ENCODE assay signal across 10 mouse cellular contexts in genomic region chr3:62604047-62604391, GRCm38 (mm10). TPM values are rescaled to one million over a fixed set of nuclear protein-coding genes. Genes with fewer than 3 reads are reported as not detected.
DNase-seq lines count a peak whose midpoint lies in the region; ATAC-seq and TF ChIP-seq lines count a peak whose summit lies in the region.
"Had no signal": no experiment of that assay in that cellular context is flagged by ENCODE, and none has a peak within 500 bp of the region (broad histone marks: within the 10 kb centered on the region; RNA-seq: fewer than 3 reads in every experiment).

No protein-coding gene starts in this region.

- H3K36me3 ChIP-seq in kidney, embryonic 14.5 days (ENCODE audit: control insufficient read depth, insufficient read depth, low read length): no peaks in the 10 kb centered on the region
- no peaks in the 10 kb centered on the region for H3K36me3 ChIP-seq in kidney, adult 2 months (ENCODE audit: control insufficient read depth, insufficient read depth, low read length)
- no peaks in the 10 kb centered on the region for H3K36me3 ChIP-seq in embryonic facial prominence, embryonic 12.5 days
- no peaks in the 10 kb centered on the region for H3K36me3 ChIP-seq in intestine, embryonic 14.5 days (ENCODE audit: control insufficient read depth, insufficient read depth, low read length)

- WGBS in kidney, embryonic 14.5 days: 17% methylated on average over 10 of the region's 10 CpGs
- WGBS in kidney, adult 2 months: 17% methylated on average over 10 of the region's 10 CpGs
- WGBS in embryonic facial prominence, embryonic 12.5 days: 18% methylated on average over 10 of the region's 10 CpGs
- WGBS in intestine, embryonic 14.5 days: 15% methylated on average over 10 of the region's 10 CpGs

- peak overlapping the region; percentile 40 for H3K4me3 ChIP-seq in kidney, embryonic 14.5 days (ENCODE audit: low read length)
- no peak overlapping the region for H3K4me3 ChIP-seq in kidney, adult 2 months (ENCODE audit: insufficient read depth, low read depth, low read length)
- H3K4me3 ChIP-seq in embryonic facial prominence, embryonic 12.5 days: peak overlapping the region; percentile 36
- H3K4me3 ChIP-seq in intestine, embryonic 14.5 days (ENCODE audit: low read depth, low read length): peak overlapping the region; percentile 45

- H3K4me1 ChIP-seq in kidney, embryonic 14.5 days (ENCODE audit: control insufficient read depth, insufficient read depth, low read length): no peaks in the 10 kb centered on the region
- H3K4me1 ChIP-seq in kidney, adult 2 months (ENCODE audit: control insufficient read depth, insufficient read depth, low read length): no peaks in the 10 kb centered on the region
- H3K4me1 ChIP-seq in embryonic facial prominence, embryonic 12.5 days: no peaks in the 10 kb centered on the region
- no peaks in the 10 kb centered on the region for H3K4me1 ChIP-seq in intestine, embryonic 14.5 days (replicated peaks; ENCODE audit: control insufficient read depth, insufficient read depth, low read length)

- peak overlapping the region; percentile 78 for H3K4me2 ChIP-seq in kidney, embryonic 14.5 days (replicated peaks; ENCODE audit: low read depth, low read length)
- H3K4me2 ChIP-seq in embryonic facial prominence, embryonic 12.5 days (replicated peaks): peak overlapping the region; percentile 78
- peak overlapping the region; percentile 82 for H3K4me2 ChIP-seq in intestine, embryonic 14.5 days (ENCODE audit: low read length)

- no peak overlapping the region for H3K27ac ChIP-seq in kidney, embryonic 14.5 days (ENCODE audit: low read depth, low read length)
- H3K27ac ChIP-seq in kidney, adult 2 months (ENCODE audit: insufficient read depth, low read depth, low read length): no peak overlapping the region
- H3K27ac ChIP-seq in embryonic facial prominence, embryonic 12.5 days: no peak overlapping the region
- no peak overlapping the region for H3K27ac ChIP-seq in intestine, embryonic 14.5 days (ENCODE audit: low read depth)

- H3K9ac ChIP-seq in kidney, embryonic 14.5 days (ENCODE audit: low read depth, low read length): no peak overlapping the region
- H3K9ac ChIP-seq in embryonic facial prominence, embryonic 12.5 days: 0 out of 2 replicates have a peak overlapping the region, but pooled peaks have one; percentile 1
- no peak overlapping the region for H3K9ac ChIP-seq in intestine, embryonic 14.5 days (ENCODE audit: low read length)

- no peak for TF ChIP-seq POLR2A in kidney, adult 2 months (IDR thresholded peaks at IDR 0.05; ENCODE audit: low read depth, low read length)

- peaks cover 11% of the 10 kb centered on the region; the same call in 1 of the 2 replicates for H3K27me3 ChIP-seq in kidney, embryonic 14.5 days (ENCODE audit: control insufficient read depth, insufficient read depth, low read length)
- H3K27me3 ChIP-seq in kidney, adult 2 months (replicated peaks; ENCODE audit: control insufficient read depth, insufficient read depth, low read length): no peaks in the 10 kb centered on the region
- peaks cover 25% of the 10 kb centered on the region for H3K27me3 ChIP-seq in embryonic facial prominence, embryonic 12.5 days
- peaks cover 20% of the 10 kb centered on the region; the same call in 1 of the 2 replicates for H3K27me3 ChIP-seq in intestine, embryonic 14.5 days (replicated peaks; ENCODE audit: control insufficient read depth, insufficient read depth, low read length)

- H3K9me3 ChIP-seq in kidney, embryonic 14.5 days (ENCODE audit: control insufficient read depth, low read length): no peaks in the 10 kb centered on the region
- H3K9me3 ChIP-seq in embryonic facial prominence, embryonic 12.5 days: no peaks in the 10 kb centered on the region
- H3K9me3 ChIP-seq in intestine, embryonic 14.5 days (ENCODE audit: control insufficient read depth, low read length): no peaks in the 10 kb centered on the region

- no peak for TF ChIP-seq CTCF in kidney, adult 2 months (conservative IDR thresholded peaks at IDR 0.05; ENCODE audit: insufficient read depth, insufficient read length, low read depth, low read length)

- ATAC-seq in kidney, embryonic 14.5 days (ENCODE audit: low FRiP score, low TSS enrichment): no peak
- ATAC-seq in embryonic facial prominence, embryonic 12.5 days (ENCODE audit: insufficient number of reproducible peaks, insufficient read depth, low FRiP score, low TSS enrichment): no peak
- no peak for ATAC-seq in intestine, embryonic 14.5 days (replicated peaks; ENCODE audit: low FRiP score, low TSS enrichment, low read depth)

- no peak for DNase-seq in kidney, adult 2 months
- peak; percentile 52 for DNase-seq in intestine, embryonic 14.5 days (ENCODE audit: low spot score)
- peak; percentile 48 for DNase-seq in neural tube, embryonic 10.5 days (ENCODE audit: extremely low spot score, low spot score)
- DNase-seq in spleen, adult 18-20 months: no peak
- DNase-seq in spleen, postnatal 36 days (ENCODE audit: low spot score in 2 of 2): no peak
- DNase-seq in embryo, embryonic 10.5 days (ENCODE audit: low spot score): no peak
- DNase-seq: cerebellum, adult 11-12 months; kidney, adult 8-10 months had no signal

RNA-seq across cellular contexts. Expression of gene Gpr149, which starts 0.9 kb away (rescaled TPM):
- not detected in 2 replicates for polyA plus RNA-seq in kidney, embryonic 14.5 days (2014; fragmentation: Nextera tagmentation; extraction: Ambion mirVana)
- not detected in 2 replicates for polyA plus RNA-seq in kidney, adult 2 months (2012; rRNA removed)
- polyA plus RNA-seq in embryonic facial prominence, embryonic 12.5 days (2016; fragmentation: Nextera tagmentation; extraction: Ambion mirVana): 0.18 and 0.47 TPM in 2 replicates
- 0.11 TPM in 1 of 2 replicates, not detected in the other for polyA plus RNA-seq in intestine, embryonic 14.5 days (2014; fragmentation: Nextera tagmentation; extraction: Ambion mirVana)

Comparison
In these comparisons a context has a peak if more than half of its experiments do, and no peak if none do; other contexts are left out.
1. DNase-seq: peak in intestine, embryonic 14.5 days (single experiment) and neural tube, embryonic 10.5 days (single experiment); none in kidney, adult 2 months (single experiment), spleen, adult 18-20 months (0 of 2), spleen, postnatal 36 days (0 of 2) and embryo, embryonic 10.5 days (single experiment).
2. Peak in every context shown above with its lines, with median percentiles within 50 percentile points of each other: H3K4me2 ChIP-seq.